Mouse (Mus musculus) E14TG2a.4 (cell line): ENCODE measurements around the gene Pnpla6.

ENCODE experiments used
- CTCF ChIP-seq: conservative IDR thresholded peaks from 2 replicates; pipeline ENCODE4 v1.5.1; 2014; ENCODE audit warnings: low read length
- NANOG ChIP-seq: IDR thresholded peaks from 2 replicates; pipeline ENCODE4 v1.6.1; 2014; ENCODE audit warnings: borderline replicate concordance, low read length, mixed read lengths
- POU5F1 ChIP-seq: IDR thresholded peaks from 2 replicates; pipeline ENCODE4 v1.6.1; 2014; ENCODE audit warnings: low read length, borderline replicate concordance

GRCm38 (mm10) chr8:3569784-3570183 lies 54.6 kb downstream of the Pnpla6 start:
- TF ChIP-seq CTCF = no peak
- TF ChIP-seq NANOG = no peak
- no peak for TF ChIP-seq POU5F1
